Mouse (Mus musculus) MEL (cell line): ENCODE results near the gene Mgat5. TPM values are rescaled to one million over a fixed set of nuclear protein-coding genes. Genes with fewer than 3 reads are reported as not detected.

Experiments
- DNase-seq: peaks from one replicate; pipeline ENCODE4 v3.0.0; 2011; ENCODE audit warnings: low read depth, low spot score
- H3K27ac ChIP-seq: 2 replicates; pipeline ENCODE4 v1.5.1; 2012; ENCODE audit warnings: low read depth, mild to moderate bottlenecking, control low read depth, low read length, moderate library complexity; ENCODE audit not compliant: control insufficient read depth
- H3K27me3 ChIP-seq, 2 experiments: fragments of 150-350 bp in 1 of 2; sonication (generic) in 1 of 2; 2 replicates each; pipeline ENCODE4 v1.6.1; 2012; ENCODE audit warnings: low read length in 2 of 2, mild to moderate bottlenecking in 2 of 2, improper control_type of control experiment in 1 of 2, moderate library complexity in 1 of 2; ENCODE audit not compliant: insufficient read depth in 2 of 2, control insufficient read depth in 1 of 2
- H3K36me3 ChIP-seq, 2 experiments: 2 replicates each; pipeline ENCODE4 v1.6.1; 2012 to 2014; ENCODE audit warnings: low read length in 2 of 2, improper control_type of control experiment in 1 of 2, inconsistent platforms in 1 of 2, mild to moderate bottlenecking in 1 of 2; ENCODE audit not compliant: insufficient read depth in 2 of 2, control insufficient read depth in 1 of 2
- H3K4me1 ChIP-seq, 2 experiments: fragments of 150-350 bp in 1 of 2; sonication (generic) in 1 of 2; 2 replicates each; pipeline ENCODE4 v1.6.1; 2012; ENCODE audit warnings: low read length in 2 of 2, improper control_type of control experiment in 1 of 2, mild to moderate bottlenecking in 1 of 2; ENCODE audit not compliant: insufficient read depth in 2 of 2, control insufficient read depth in 1 of 2
- H3K4me3 ChIP-seq, 2 experiments: fragments of 150-350 bp in 1 of 2; sonication (generic) in 1 of 2; 2 replicates each; pipeline ENCODE4 v1.5.1; 2012; ENCODE audit warnings: low read depth in 2 of 2, low read length in 2 of 2, mild to moderate bottlenecking in 2 of 2, moderate library complexity in 2 of 2, control low read depth in 1 of 2, improper control_type of control experiment in 1 of 2; ENCODE audit not compliant: control insufficient read depth in 1 of 2, insufficient read depth in 1 of 2
- H3K79me2 ChIP-seq: 2 replicates; pipeline ENCODE4 v1.6.1; 2012; ENCODE audit warnings: mild to moderate bottlenecking, low read length, moderate library complexity; ENCODE audit not compliant: control insufficient read depth, poor library complexity, insufficient read depth
- H3K9ac ChIP-seq: 2 replicates; pipeline ENCODE4 v1.6.1; 2012; ENCODE audit warnings: low read depth, mild to moderate bottlenecking, control low read depth, low read length, moderate library complexity; ENCODE audit not compliant: control insufficient read depth, poor library complexity, severe bottlenecking
- H3K9me3 ChIP-seq: fragments of 150-350 bp; sonication (generic); replicated peaks from 2 replicates; pipeline ENCODE4 v1.6.1; 2012; ENCODE audit warnings: mild to moderate bottlenecking, low read length, improper control_type of control experiment, moderate library complexity; ENCODE audit not compliant: insufficient read depth
- BHLHE40 ChIP-seq: IDR thresholded peaks from 2 replicates; pipeline ENCODE4 v1.6.1; 2012; ENCODE audit warnings: low read depth, mild to moderate bottlenecking, inconsistent platforms, low read length, improper control_type of control experiment, borderline replicate concordance
- CHD1 ChIP-seq: IDR thresholded peaks from 2 replicates; pipeline ENCODE4 v1.6.1; 2012; ENCODE audit warnings: low read depth, mild to moderate bottlenecking, inconsistent platforms, low read length, improper control_type of control experiment
- CHD2 ChIP-seq: IDR thresholded peaks from 2 replicates; pipeline ENCODE4 v1.6.1; 2011; ENCODE audit warnings: low read length, improper control_type of control experiment
- E2F4 ChIP-seq: IDR thresholded peaks from 2 replicates; pipeline ENCODE4 v1.6.1; 2011; ENCODE audit warnings: low read depth, low read length, improper control_type of control experiment, borderline replicate concordance
- ELF1 ChIP-seq: IDR thresholded peaks from 2 replicates; pipeline ENCODE4 v1.6.1; 2014; ENCODE audit warnings: low read depth, mild to moderate bottlenecking, inconsistent platforms, low read length, improper control_type of control experiment, moderate library complexity
- EP300 ChIP-seq, 2 experiments: IDR thresholded peaks; 2 replicates each; pipeline ENCODE4 v1.6.1; 2011; ENCODE audit warnings: improper control_type of control experiment in 2 of 2, low read length in 2 of 2, low read depth in 1 of 2, mild to moderate bottlenecking in 1 of 2
- ETS1 ChIP-seq: IDR thresholded peaks from 2 replicates; pipeline ENCODE4 v1.6.1; 2012; ENCODE audit warnings: low read depth, mild to moderate bottlenecking, inconsistent platforms, low read length, improper control_type of control experiment, moderate library complexity
- GABPA ChIP-seq: IDR thresholded peaks from 2 replicates; pipeline ENCODE4 v1.6.1; 2012; ENCODE audit warnings: low read depth, mild to moderate bottlenecking, inconsistent platforms, low read length, improper control_type of control experiment, moderate library complexity
- HCFC1 ChIP-seq: IDR thresholded peaks from 2 replicates; pipeline ENCODE4 v1.6.1; 2012; ENCODE audit warnings: low read depth, mild to moderate bottlenecking, inconsistent platforms, low read length, improper control_type of control experiment, moderate library complexity
- KAT2A ChIP-seq: conservative IDR thresholded peaks from 2 replicates; pipeline ENCODE4 v1.6.1; 2012; ENCODE audit warnings: low read depth, low read length, improper control_type of control experiment, inconsistent platforms
- MAFK ChIP-seq: IDR thresholded peaks from 2 replicates; pipeline ENCODE4 v1.6.1; 2011; ENCODE audit warnings: low read depth, mild to moderate bottlenecking, low read length, improper control_type of control experiment, borderline replicate concordance
- MAX ChIP-seq: IDR thresholded peaks from 2 replicates; pipeline ENCODE4 v1.6.1; 2011; ENCODE audit warnings: low read length, improper control_type of control experiment
- MEF2A ChIP-seq: IDR thresholded peaks from 2 replicates; pipeline ENCODE4 v1.6.1; 2014; ENCODE audit warnings: low read depth, mild to moderate bottlenecking, inconsistent platforms, low read length, improper control_type of control experiment; ENCODE audit not compliant: poor library complexity, insufficient replicate concordance, severe bottlenecking; ENCODE audit errors: extremely low read depth
- MXI1 ChIP-seq: IDR thresholded peaks from 2 replicates; pipeline ENCODE4 v1.6.1; 2011; ENCODE audit warnings: mild to moderate bottlenecking, low read depth, low read length, improper control_type of control experiment
- MYB ChIP-seq: IDR thresholded peaks from 2 replicates; pipeline ENCODE4 v1.6.1; 2011; ENCODE audit warnings: mild to moderate bottlenecking, low read depth, low read length, improper control_type of control experiment
- MYC ChIP-seq: IDR thresholded peaks from 2 replicates; pipeline ENCODE4 v1.6.1; 2011; ENCODE audit warnings: low read depth, mild to moderate bottlenecking, low read length, improper control_type of control experiment, moderate library complexity
- POLR2A ChIP-seq, 2 experiments: IDR thresholded peaks; 2 replicates each; pipeline ENCODE4 v1.6.1; 2011 to 2012; ENCODE audit warnings: low read length in 2 of 2, mild to moderate bottlenecking in 2 of 2, control low read depth in 1 of 2, improper control_type of control experiment in 1 of 2, low read depth in 1 of 2, moderate library complexity in 1 of 2; ENCODE audit not compliant: control insufficient read depth in 1 of 2, insufficient read depth in 1 of 2, poor library complexity in 1 of 2
- POLR2AphosphoS2 ChIP-seq: IDR thresholded peaks from 2 replicates; pipeline ENCODE4 v1.6.1; 2011; ENCODE audit warnings: low read length, improper control_type of control experiment
- POLR2AphosphoS5 ChIP-seq: IDR thresholded peaks from 2 replicates; pipeline ENCODE4 v1.6.1; 2012; ENCODE audit warnings: low read depth, borderline replicate concordance, mild to moderate bottlenecking, inconsistent platforms, low read length, moderate library complexity, mixed read lengths
- RAD21 ChIP-seq: IDR thresholded peaks from 2 replicates; pipeline ENCODE4 v1.6.1; 2011; ENCODE audit warnings: mild to moderate bottlenecking, low read depth, low read length, improper control_type of control experiment
- RCOR1 ChIP-seq: IDR thresholded peaks from 2 replicates; pipeline ENCODE4 v1.6.1; 2012; ENCODE audit warnings: low read depth, mild to moderate bottlenecking, inconsistent platforms, low read length, improper control_type of control experiment
- SIN3A ChIP-seq: IDR thresholded peaks from 2 replicates; pipeline ENCODE4 v1.6.1; 2012; ENCODE audit warnings: low read length, improper control_type of control experiment, inconsistent platforms
- SMC3 ChIP-seq: IDR thresholded peaks from 2 replicates; pipeline ENCODE4 v1.6.1; 2011; ENCODE audit warnings: low read depth, low read length, improper control_type of control experiment
- TBP ChIP-seq: IDR thresholded peaks from 2 replicates; pipeline ENCODE4 v1.8.0; 2011; ENCODE audit warnings: low read depth, low read length, improper control_type of control experiment
- TCF12 ChIP-seq: IDR thresholded peaks from 2 replicates; pipeline ENCODE4 v1.6.1; 2014; ENCODE audit warnings: low read depth, mild to moderate bottlenecking, inconsistent platforms, low read length, improper control_type of control experiment, moderate library complexity
- UBTF ChIP-seq: IDR thresholded peaks from 2 replicates; pipeline ENCODE4 v1.6.1; 2012; ENCODE audit warnings: low read depth, mild to moderate bottlenecking, inconsistent platforms, low read length, improper control_type of control experiment, moderate library complexity, borderline replicate concordance; ENCODE audit not compliant: insufficient read depth
- USF2 ChIP-seq, 2 experiments: IDR thresholded peaks; 2 replicates each; pipeline ENCODE4 v1.6.1; 2011 to 2012; ENCODE audit warnings: improper control_type of control experiment in 2 of 2, low read length in 2 of 2, borderline replicate concordance in 1 of 2, inconsistent platforms in 1 of 2, low read depth in 1 of 2, mild to moderate bottlenecking in 1 of 2; ENCODE audit not compliant: insufficient read depth in 1 of 2
- ZC3H11A ChIP-seq: IDR thresholded peaks from 2 replicates; pipeline ENCODE4 v1.6.1; 2012; ENCODE audit warnings: low read depth, mild to moderate bottlenecking, inconsistent platforms, low read length, improper control_type of control experiment
- ZKSCAN1 ChIP-seq: IDR thresholded peaks from 2 replicates; pipeline ENCODE4 v1.6.1; 2012; ENCODE audit warnings: low read depth, mild to moderate bottlenecking, inconsistent platforms, low read length, improper control_type of control experiment, moderate library complexity
- ZMIZ1 ChIP-seq: IDR thresholded peaks from 2 replicates; pipeline ENCODE4 v1.6.1; 2012; ENCODE audit warnings: low read depth, mild to moderate bottlenecking, inconsistent platforms, low read length, improper control_type of control experiment, moderate library complexity
- ZNF384 ChIP-seq: IDR thresholded peaks from 2 replicates; pipeline ENCODE4 v1.6.1; 2012; ENCODE audit warnings: low read depth, mild to moderate bottlenecking, inconsistent platforms, low read length, improper control_type of control experiment
- polyA plus RNA-seq, 2 experiments: library from polyadenylated mRNA; stranded (reverse) in 1 of 2; unstranded in 1 of 2; fragments of >175 nt in 1 of 2; fragments of >200 nt in 1 of 2; gene quantifications; 2 replicates each; pipeline versions ENCODE4 v1.2.1 to v1.2.4; 2012; ENCODE audit warnings: low replicate concordance in 2 of 2, low read depth in 1 of 2; ENCODE audit not compliant: insufficient read length in 2 of 2, insufficient read depth in 1 of 2, missing spikeins in 1 of 2
- total RNA-seq: library from RNA; depleted of rRNA; stranded (reverse); fragments of 300-350 nt; gene quantifications from 2 replicates; pipeline ENCODE4 v1.2.3, GENCODE M21; 2012

Gene Mgat5
- total and polyA plus RNA-seq, 3 experiments, result 6.9 to 9.5 TPM; not detected in 1

DNA sequence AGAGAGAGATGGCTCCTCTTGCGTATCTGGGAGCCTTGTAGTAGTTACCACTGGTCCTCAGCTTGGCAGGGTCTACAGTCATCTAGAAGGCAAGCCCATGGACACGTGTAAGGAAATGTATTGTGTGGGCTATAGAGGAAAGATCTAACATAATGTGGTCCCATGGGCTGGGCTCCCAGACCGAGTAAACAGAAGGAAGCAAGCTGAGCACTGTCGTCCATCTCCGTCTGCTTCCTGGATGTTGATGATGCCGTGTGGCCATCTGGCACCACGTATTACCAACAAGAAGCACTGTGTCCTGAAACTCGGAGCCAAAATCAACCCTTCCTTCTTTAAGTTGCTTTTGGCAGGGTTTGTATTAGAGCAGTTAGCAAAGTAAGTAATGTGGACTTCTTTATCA, 163.7 kb downstream of the Mgat5 start:
- no peak overlapping the region for H3K4me3 ChIP-seq
- no peak overlapping the region for H3K9ac ChIP-seq
- DNase-seq, result no peak
- peaks cover 5 to 17% of the 10 kb centered on the region in 2 experiments for H3K4me1 ChIP-seq
- no peaks in the 10 kb centered on the region for H3K79me2 ChIP-seq
- TF ChIP-seq CHD1, result no peak
- TF ChIP-seq EP300 (IDR thresholded peaks at IDR 0.05; ENCODE audit: low read depth in 1 of 2, low read length in 2 of 2), result no peak
- TF ChIP-seq TBP, result no peak
- no peak for TF ChIP-seq BHLHE40
- no peak overlapping the region for H3K27ac ChIP-seq
- H3K9me3 ChIP-seq, result no peaks in the 10 kb centered on the region
- no peaks in the 10 kb centered on the region for H3K27me3 ChIP-seq
- H3K36me3 ChIP-seq, result peaks cover 1 to 18% of the 10 kb centered on the region in 2 experiments

DNA sequence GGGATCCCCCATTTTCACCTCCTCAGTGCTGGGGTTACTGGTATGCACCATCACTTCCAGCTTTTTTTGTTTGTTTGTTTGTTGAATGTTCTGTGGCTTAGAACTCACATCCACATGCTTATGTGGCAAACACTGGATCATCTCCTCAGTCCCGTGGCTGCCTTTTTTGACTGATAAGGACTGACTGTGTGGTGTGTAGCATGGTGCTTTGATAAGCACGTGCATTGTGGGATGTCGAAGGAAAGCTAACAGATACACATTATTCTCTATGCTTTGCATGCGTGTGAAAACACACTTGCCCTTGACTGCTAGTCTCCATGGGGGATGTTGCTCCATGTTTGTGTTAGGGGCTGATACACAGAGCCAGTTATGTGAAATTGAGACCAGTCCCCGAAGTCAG, 164.7 kb downstream of the Mgat5 start:
- Histone ChIP-seq H3K27me3 (no peaks in the 10 kb centered on the region), H3K27ac (no peak overlapping the region), H3K9ac (no peak overlapping the region), H3K9me3 (no peaks in the 10 kb centered on the region), H3K4me3 (no peak overlapping the region), H3K4me1 (peaks cover 0 to 7% of the 10 kb centered on the region in 2 experiments; a peak in 2 of 4 replicates), H3K36me3 (peaks cover 1 to 8% of the 10 kb centered on the region in 2 experiments), H3K79me2 (no peaks in the 10 kb centered on the region)
- peak; percentile 40 for DNase-seq
- no peak for TF ChIP-seq UBTF
- no peak for TF ChIP-seq CHD2
- TF ChIP-seq BHLHE40, result peak; percentile 88
- no peak for TF ChIP-seq E2F4
- TF ChIP-seq MAX, result peak; percentile 93
- no peak for TF ChIP-seq MAFK
- TF ChIP-seq MYC, result peak; percentile 50; the same call in 1 of the 2 replicates
- no peak for TF ChIP-seq RAD21
- TF ChIP-seq MEF2A, result no peak
- no peak for TF ChIP-seq KAT2A
- TF ChIP-seq USF2 (IDR thresholded peaks at IDR 0.05; ENCODE audit: borderline replicate concordance in 1 of 2, insufficient read depth in 1 of 2, low read depth in 1 of 2, low read length in 2 of 2), result no peak
- no peak for TF ChIP-seq POLR2AphosphoS5
- TF ChIP-seq HCFC1, result no peak
- TF ChIP-seq MYB, result no peak
- TF ChIP-seq ETS1, result peak; percentile 50; the same call in 1 of the 2 replicates
- no peak for TF ChIP-seq SMC3
- no peak for TF ChIP-seq ZC3H11A
- no peak for TF ChIP-seq POLR2AphosphoS2
- no peak for TF ChIP-seq CHD1
- peak; percentile 41; the same call in 1 of the 2 replicates for TF ChIP-seq TCF12
- no peak for TF ChIP-seq POLR2A (IDR thresholded peaks at IDR 0.05; ENCODE audit: control insufficient read depth in 1 of 2, insufficient read depth in 1 of 2, low read depth in 1 of 2, low read length in 2 of 2, poor library complexity in 1 of 2)
- no peak for TF ChIP-seq GABPA
- no peak for TF ChIP-seq ELF1
- TF ChIP-seq ZNF384, result no peak
- TF ChIP-seq RCOR1, result no peak
- 0 out of 2 replicates have a peak, but pooled peaks have one; percentile 22 for TF ChIP-seq MXI1
- TF ChIP-seq EP300 (IDR thresholded peaks at IDR 0.05; ENCODE audit: low read depth in 1 of 2, low read length in 2 of 2), result peak in 1 of 2 experiments; percentile 44; a peak in 1 of 4 replicates
- no peak for TF ChIP-seq ZKSCAN1
- TF ChIP-seq ZMIZ1, result no peak
- TF ChIP-seq SIN3A, result peak; percentile 22; the same call in 1 of the 2 replicates
